Mouse (Mus musculus): Measurements from ENCODE around the gene Pkig. TPM values are rescaled to one million over a fixed set of nuclear protein-coding genes. Genes with fewer than 3 reads are reported as not detected.
"Not testable (repeated sequence)": the region's sequence is repeated elsewhere in the genome, so short reads cannot be mapped to it uniquely, and the experiment has no call there.

Pkig gene
- total RNA-seq, 4 experiments from 2014 or later: 67.0 to 98.4 (median 83.6) TPM

- no peak for DNase-seq (ENCODE audit: low spot score in 2 of 2)
Measured at GRCm38 (mm10) chr2:163675662-163676061, 17.5 kb downstream of the Pkig start.

- no peak for DNase-seq (ENCODE audit: low spot score in 2 of 2)
Measured at GRCm38 (mm10) chr2:163676321-163676720, 18.1 kb downstream of the Pkig start.

GRCm38 (mm10) chr2:163676745-163677144, 18.6 kb downstream of the Pkig start:
- DNase-seq (ENCODE audit: low spot score in 2 of 2): no peak

- no peak for DNase-seq (ENCODE audit: low spot score in 2 of 2)
Measured at GRCm38 (mm10) chr2:163682344-163682743, 24.2 kb downstream of the Pkig start.

- DNase-seq (ENCODE audit: low spot score in 2 of 2): no peak
Measured at GRCm38 (mm10) chr2:163685287-163685686, 27.1 kb downstream of the Pkig start.

GRCm38 (mm10) chr2:163685761-163686200, 27.6 kb downstream of the Pkig start:
- DNase-seq (ENCODE audit: low spot score in 2 of 2): peak; percentile 52 to 77

- DNase-seq (ENCODE audit: low spot score in 2 of 2): no peak
Measured at GRCm38 (mm10) chr2:163686233-163686632, 28.0 kb downstream of the Pkig start.

- no peak for DNase-seq (ENCODE audit: low spot score in 2 of 2)
Measured at GRCm38 (mm10) chr2:163686886-163687285, 28.7 kb downstream of the Pkig start.

- not testable (repeated sequence) for DNase-seq (ENCODE audit: low spot score in 2 of 2)
Measured at GRCm38 (mm10) chr2:163688377-163688776, 30.2 kb downstream of the Pkig start.

- DNase-seq (ENCODE audit: low spot score in 2 of 2): no peak
Measured at GRCm38 (mm10) chr2:163689771-163690170, 31.6 kb downstream of the Pkig start.

- no peak for DNase-seq (ENCODE audit: low spot score in 2 of 2)
Measured at GRCm38 (mm10) chr2:163690409-163691304, 32.5 kb downstream of the Pkig start.

- no peak for DNase-seq (ENCODE audit: low spot score in 2 of 2)
Measured at GRCm38 (mm10) chr2:163691846-163692605, 33.8 kb downstream of the Pkig start.

- DNase-seq (ENCODE audit: low spot score in 2 of 2): no peak
Measured at GRCm38 (mm10) chr2:163692873-163693612, 34.9 kb downstream of the Pkig start.

GRCm38 (mm10) chr2:163693716-163694314, 35.6 kb downstream of the Pkig start:
- no peak for DNase-seq (ENCODE audit: low spot score in 2 of 2)

- no peak for DNase-seq (ENCODE audit: low spot score in 2 of 2)
Measured at GRCm38 (mm10) chr2:163696763-163697162, 38.6 kb downstream of the Pkig start.

GRCm38 (mm10) chr2:163697764-163698480, 39.7 kb downstream of the Pkig start:
- no peak for DNase-seq (ENCODE audit: low spot score in 2 of 2)

- no peak for DNase-seq (ENCODE audit: low spot score in 2 of 2)
Measured at GRCm38 (mm10) chr2:163699078-163699780, 41.0 kb downstream of the Pkig start.

GRCm38 (mm10) chr2:163702431-163702830, 44.2 kb downstream of the Pkig start:
- no peak for DNase-seq (ENCODE audit: low spot score in 2 of 2)

- DNase-seq (ENCODE audit: low spot score in 2 of 2): no peak
Measured at GRCm38 (mm10) chr2:163702921-163703320, 44.7 kb downstream of the Pkig start.

Data from layer of hippocampus, adult 8-10 months (tissue).